Mouse (Mus musculus): ENCODE data around the gene Fbxw10. TPM values are rescaled to one million over a fixed set of nuclear protein-coding genes. Genes with fewer than 3 reads are reported as not detected.

Gene Fbxw10
- polyA plus RNA-seq, 1 experiment from 2014 or later, result 0.50 TPM

- Histone ChIP-seq H3K4me1 (ENCODE audit: control insufficient read depth, insufficient read depth, low read length) (no peaks in the 10 kb centered on the region), H3K4me3 (ENCODE audit: low read depth, low read length) (peak overlapping the region; percentile 22), H3K27me3 (ENCODE audit: control insufficient read depth, insufficient read depth, low read depth, low read length) (no peaks in the 10 kb centered on the region), H3K9ac (ENCODE audit: low read depth, low read length) (no peak overlapping the region; the same call in 1 of the 2 replicates), H3K4me2 (ENCODE audit: low read length) (peak overlapping the region; percentile 43), H3K27ac (ENCODE audit: low read length) (peak overlapping the region; percentile 38), H3K36me3 (ENCODE audit: control insufficient read depth, insufficient read depth, low read length) (no peaks in the 10 kb centered on the region), H3K9me3 (replicated peaks; ENCODE audit: control insufficient read depth, low read length, poor library complexity, severe bottlenecking) (no peaks in the 10 kb centered on the region)
- peak; percentile 91 for ATAC-seq
- 28% methylated on average over 25 of the region's 25 CpGs for WGBS
Measured at GRCm38 (mm10) chr11:62921052-62921977, 74.4 kb downstream of the Fbxw10 start.

DNA sequence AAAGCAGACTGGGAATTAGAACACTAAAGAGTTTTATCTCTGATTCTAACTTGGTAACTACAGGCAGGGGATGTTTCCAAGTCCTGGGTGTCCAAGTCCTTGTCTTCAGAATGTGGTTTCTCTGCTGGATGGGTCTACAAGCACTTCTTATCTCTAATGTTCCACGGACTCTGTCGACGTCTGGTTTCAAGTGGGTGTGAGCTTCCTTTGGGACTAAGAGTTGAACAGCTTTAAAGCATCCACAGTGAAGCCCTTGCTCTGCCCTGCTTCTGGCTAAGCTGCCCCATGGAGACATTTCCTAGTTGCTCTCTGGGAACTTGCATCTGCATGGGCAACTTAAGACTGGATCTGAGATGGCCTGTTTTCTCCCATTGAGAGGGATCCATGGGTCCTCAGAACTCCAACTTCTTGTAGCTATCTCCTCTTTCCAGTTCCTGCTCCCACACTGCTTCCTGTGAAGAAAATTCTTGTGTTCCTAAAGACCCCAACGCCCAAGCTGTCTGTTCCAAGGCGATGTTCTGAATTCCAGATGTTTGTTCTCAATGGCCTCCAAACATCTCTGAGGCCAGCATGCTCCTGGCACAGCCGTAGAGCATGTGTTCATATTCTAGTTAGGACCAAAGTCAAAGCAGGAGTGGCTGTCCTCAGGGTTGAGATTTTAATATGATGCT, 77.4 kb downstream of the Fbxw10 start:
- H3K9ac ChIP-seq (ENCODE audit: low read depth, low read length), result no peak overlapping the region
- no peaks in the 10 kb centered on the region for H3K4me1 ChIP-seq (ENCODE audit: control insufficient read depth, insufficient read depth, low read length)
- no peak overlapping the region for H3K27ac ChIP-seq (ENCODE audit: low read length)
- no peak overlapping the region for H3K4me2 ChIP-seq (ENCODE audit: low read length)
- H3K4me3 ChIP-seq (ENCODE audit: low read depth, low read length), result no peak overlapping the region
- H3K9me3 ChIP-seq (replicated peaks; ENCODE audit: control insufficient read depth, low read length, poor library complexity, severe bottlenecking), result 0 out of 2 replicates have a peak, but pooled peaks cover 2% of the 10 kb centered on the region
- no peaks in the 10 kb centered on the region for H3K27me3 ChIP-seq (ENCODE audit: control insufficient read depth, insufficient read depth, low read depth, low read length)
- 88% methylated on average over 6 of the region's 6 CpGs for WGBS
- ATAC-seq, result no peak
- H3K36me3 ChIP-seq (ENCODE audit: control insufficient read depth, insufficient read depth, low read length), result no peaks in the 10 kb centered on the region

Other genes with a start within 250 kb of the Fbxw10 start
- 10.0 and 10.2 TPM in 2 replicates for gene Lrrc75a, start 198.5 kb upstream of the Fbxw10 start, polyA plus RNA-seq (2015; fragmentation: Nextera tagmentation; extraction: Ambion mirVana)
- 20.4 and 20.6 TPM in 2 replicates for gene Mmgt2, start 198.4 kb upstream of the Fbxw10 start, polyA plus RNA-seq (2015; fragmentation: Nextera tagmentation; extraction: Ambion mirVana)
- gene Zfp287, start 115.2 kb upstream of the Fbxw10 start, polyA plus RNA-seq (2015; fragmentation: Nextera tagmentation; extraction: Ambion mirVana), result 22.5 and 26.3 TPM in 2 replicates
- gene Gm10428, start 94.0 kb upstream of the Fbxw10 start, polyA plus RNA-seq (2015; fragmentation: Nextera tagmentation; extraction: Ambion mirVana), result not detected in 2 replicates
- 32.5 and 34.1 TPM in 2 replicates for gene Zfp286, start 57.6 kb upstream of the Fbxw10 start, polyA plus RNA-seq (2015; fragmentation: Nextera tagmentation; extraction: Ambion mirVana)
- 6.8 and 8.0 TPM in 2 replicates for gene Trim16, start 26.8 kb upstream of the Fbxw10 start, polyA plus RNA-seq (2015; fragmentation: Nextera tagmentation; extraction: Ambion mirVana)
- 63.9 and 68.0 TPM in 2 replicates for gene Tvp23b, start 32.4 kb downstream of the Fbxw10 start, polyA plus RNA-seq (2015; fragmentation: Nextera tagmentation; extraction: Ambion mirVana)
- gene Cdrt4, start 104.1 kb downstream of the Fbxw10 start, polyA plus RNA-seq (2015; fragmentation: Nextera tagmentation; extraction: Ambion mirVana), result not detected in 2 replicates
- gene Tekt3, start 214.6 kb downstream of the Fbxw10 start, polyA plus RNA-seq (2015; fragmentation: Nextera tagmentation; extraction: Ambion mirVana), result not detected in 2 replicates

All from midbrain, embryonic 16.5 days (tissue).